Mouse (Mus musculus) thymus, postnatal 0 days (tissue): Measurements from ENCODE around the gene Kif2a. TPM values are rescaled to one million over a fixed set of nuclear protein-coding genes. Genes with fewer than 3 reads are reported as not detected.
"Not testable (repeated sequence)": the region's sequence is repeated elsewhere in the genome, so short reads cannot be mapped to it uniquely, and the experiment has no call there.

Experiments used
- DNase-seq: peaks from one replicate; pipeline ENCODE4 v3.0.0-alpha.2; 2015; ENCODE audit warnings: low spot score
- polyA plus RNA-seq: library from polyadenylated mRNA; unstranded; fragments of >200 nt; fragmentation: Nextera tagmentation; extraction: Ambion mirVana; gene quantifications from 2 replicates; pipeline ENCODE4 v1.2.1, GENCODE M21; 2015

Gene Kif2a
- polyA plus RNA-seq, 1 experiment from 2014 or later, result 35.4 TPM

DNA sequence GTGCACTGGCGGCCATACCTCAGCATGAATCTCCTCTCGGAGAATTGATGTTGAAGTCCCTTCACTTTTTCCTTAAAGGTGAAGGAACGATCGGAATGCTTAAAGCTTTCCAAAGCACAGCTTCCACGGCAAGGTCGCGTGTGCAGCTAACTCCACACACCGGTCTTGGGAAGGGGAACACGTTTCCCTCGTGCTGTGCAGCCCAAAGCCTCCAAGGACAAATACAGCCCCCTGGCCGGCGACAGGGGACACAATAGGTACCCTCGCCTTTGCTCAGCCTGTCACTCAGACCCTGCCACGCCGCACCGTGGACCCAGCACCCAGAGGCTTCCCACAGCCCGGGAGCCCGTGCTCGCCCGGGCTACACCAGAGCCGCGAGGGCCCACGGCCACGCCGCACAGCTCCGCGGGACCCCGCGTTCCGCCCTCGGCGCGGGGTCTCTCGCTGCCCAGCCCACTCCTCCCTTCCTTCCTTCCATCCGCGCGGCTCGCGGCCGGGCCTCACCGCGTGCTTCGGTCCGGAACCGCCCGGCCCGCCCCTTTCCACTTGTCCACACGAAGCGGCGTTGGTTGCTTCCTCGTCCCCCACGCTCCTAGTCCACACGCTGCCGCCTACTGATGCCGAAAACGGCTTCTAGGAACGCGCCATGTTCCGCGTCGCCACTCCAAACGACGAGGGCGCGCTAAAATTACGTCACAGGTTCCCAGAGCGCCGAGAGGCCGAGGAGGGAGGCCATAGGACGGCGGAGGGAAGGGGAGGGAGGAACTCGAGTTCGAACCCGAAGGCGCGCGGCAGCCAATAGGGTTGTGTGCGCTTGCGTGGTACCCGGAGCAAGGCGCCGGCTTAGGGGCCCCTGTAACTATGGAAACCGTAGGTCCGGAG, 85.4 kb downstream of the Kif2a start, which contains the start of gene Ipo11:
Gene Ipo11 (minus strand): TSS at position 703 of the 882 bp plus-strand sequence.
- DNase-seq, result peak; percentile 95

GRCm38 (mm10) chr13:106935871-106936255, 86.1 kb downstream of the Kif2a start:
- no peak for DNase-seq

- no peak for DNase-seq
Measured at GRCm38 (mm10) chr13:106929201-106929600, 92.7 kb downstream of the Kif2a start.

- DNase-seq, result no peak
Measured at GRCm38 (mm10) chr13:106928296-106928695, 93.6 kb downstream of the Kif2a start.

GRCm38 (mm10) chr13:106925921-106926320, 96.0 kb downstream of the Kif2a start:
- not testable (repeated sequence) for DNase-seq

- peak; percentile 42 for DNase-seq
Measured at GRCm38 (mm10) chr13:106918322-106919050, 103.4 kb downstream of the Kif2a start.

DNA sequence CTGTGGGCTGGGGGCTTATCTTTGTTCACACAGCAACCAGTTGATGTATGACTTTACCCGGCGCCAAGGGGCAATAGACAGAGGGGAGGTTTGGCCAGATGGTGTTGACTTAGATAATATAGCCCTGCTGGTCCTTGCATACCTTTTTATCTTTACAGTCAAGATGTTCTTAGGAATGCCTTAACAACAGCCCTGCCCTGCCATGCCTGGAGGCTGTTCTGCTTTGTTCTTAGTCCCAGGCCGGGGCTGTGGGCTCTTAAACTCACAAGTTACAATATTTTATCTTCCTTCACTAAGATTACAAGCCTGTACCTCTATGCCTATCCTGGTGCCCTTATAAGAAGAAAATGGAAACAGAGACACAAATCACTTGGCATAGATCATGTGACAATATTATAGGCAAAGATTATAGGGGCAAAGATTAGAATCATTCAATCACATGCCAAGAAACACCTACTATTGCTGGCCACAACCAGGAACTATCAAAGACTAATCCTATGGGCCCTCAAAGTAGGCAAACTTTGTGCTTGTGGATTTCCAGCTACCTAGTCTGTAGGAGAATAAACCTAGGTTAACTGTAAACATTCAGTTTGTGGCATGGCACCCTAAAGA, 108.7 kb downstream of the Kif2a start:
- DNase-seq, result no peak

DNA sequence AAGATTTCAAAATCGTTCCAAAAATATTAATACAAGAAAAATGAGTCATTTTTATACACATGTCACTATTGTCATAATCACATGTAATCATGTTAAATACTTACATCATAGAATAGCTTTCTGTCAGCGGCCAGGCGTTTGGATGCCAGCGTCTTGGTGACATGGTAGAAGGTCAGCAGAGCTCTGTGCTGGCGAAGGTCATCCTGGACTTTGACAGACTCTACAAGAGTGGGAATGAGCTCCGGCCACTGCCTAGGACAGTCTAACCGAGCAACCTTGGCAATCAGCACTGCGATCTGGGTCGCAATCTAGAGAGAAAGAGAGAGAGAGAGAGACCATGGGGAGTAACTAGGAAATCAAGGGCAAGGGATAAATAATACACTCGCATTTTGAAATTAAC, 111.8 kb downstream of the Kif2a start:
- DNase-seq, result no peak

Other genes starting within 250 kb of the Kif2a start
- gene Ipo11, start 85.2 kb downstream of the Kif2a start, polyA plus RNA-seq, result 38.0 and 39.4 TPM in 2 replicates
- gene Dimt1, start 75.0 kb downstream of the Kif2a start, polyA plus RNA-seq, result 29.8 and 31.5 TPM in 2 replicates